Mouse (Mus musculus) hematopoietic multipotent progenitor cell, adult 10-12 weeks (in vitro differentiated cells): ENCODE measurements around the gene Pdcd1. TPM values are rescaled to one million over a fixed set of nuclear protein-coding genes. Genes with fewer than 3 reads are reported as not detected.

Source experiments
- polyA plus RNA-seq: library from polyadenylated mRNA; stranded (reverse); fragments of >175 nt; gene quantifications from 2 replicates; pipeline ENCODE4 v1.2.3, GENCODE M21; 2012; ENCODE audit warnings: low replicate concordance

Gene Pdcd1
- 1.4 and 2.3 TPM in 2 replicates for polyA plus RNA-seq

GRCm38 (mm10) chr1:94052373-94052772 lies at the start of gene Pdcd1:
Pdcd1 (minus strand) TSS chr1:94052553.

GRCm38 (mm10) chr1:94020151-94020550 lies 32.2 kb downstream of the Pdcd1 start, which contains the start of gene Neu4:
Neu4 (plus strand) TSS chr1:94020451.

GRCm38 (mm10) chr1:93990209-93990608 lies 62.1 kb downstream of the Pdcd1 start, which contains the start of gene Gal3st2c:
Gal3st2c (plus strand) TSS chr1:93990509.

Other genes starting within 250 kb of the Pdcd1 start
- gene Ing5, start 248.6 kb downstream of the Pdcd1 start, polyA plus RNA-seq, result 0.73 and 3.6 TPM in 2 replicates
- 4.2 TPM in 2 replicates for gene D2hgdh, start 227.6 kb downstream of the Pdcd1 start, polyA plus RNA-seq
- 0.08 TPM in 1 of 2 replicates, not detected in the other for gene Gal3st2, start 191.2 kb downstream of the Pdcd1 start, polyA plus RNA-seq
- gene Gal3st2b, start 134.2 kb downstream of the Pdcd1 start, polyA plus RNA-seq, result not detected in 2 replicates
- not detected in 2 replicates for gene Gal3st2c, start 62.0 kb downstream of the Pdcd1 start, polyA plus RNA-seq
- gene Neu4, start 32.1 kb downstream of the Pdcd1 start, polyA plus RNA-seq, result not detected in 2 replicates